Mouse (Mus musculus) R1 (cell line): ENCODE data around the gene 4930524J08Rik.

Experiments
- DNase-seq: peaks from one replicate; pipeline ENCODE4 v3.0.0-alpha.2; 2018; ENCODE audit warnings: low read depth, low spot score

4930524J08Rik gene

GRCm38 (mm10) chr5:100005431-100005830, 26.6 kb downstream of the 4930524J08Rik start:
- no peak for DNase-seq

GRCm38 (mm10) chr5:100005896-100006295, 27.0 kb downstream of the 4930524J08Rik start:
- DNase-seq: no peak

GRCm38 (mm10) chr5:100006324-100007039, 27.6 kb downstream of the 4930524J08Rik start:
- DNase-seq: no peak

- DNase-seq: peak; percentile 89
Observed at GRCm38 (mm10) chr5:100007040-100007375, 28.1 kb downstream of the 4930524J08Rik start.

- DNase-seq: peak; percentile 54
Observed at GRCm38 (mm10) chr5:100008485-100008884, 29.6 kb downstream of the 4930524J08Rik start.

- no peak for DNase-seq
Observed at GRCm38 (mm10) chr5:100012599-100012998, 33.7 kb downstream of the 4930524J08Rik start.

- DNase-seq: no peak
Observed at GRCm38 (mm10) chr5:100020089-100020488, 41.2 kb downstream of the 4930524J08Rik start.

- DNase-seq: no peak
Observed at GRCm38 (mm10) chr5:100024403-100024802, 45.5 kb downstream of the 4930524J08Rik start.

GRCm38 (mm10) chr5:100024868-100025267, 46.0 kb downstream of the 4930524J08Rik start:
- no peak for DNase-seq
